Mouse (Mus musculus) myocyte (in vitro differentiated cells): ENCODE results near the gene Lfng. TPM values are rescaled to one million over a fixed set of nuclear protein-coding genes. Genes with fewer than 3 reads are reported as not detected.

Experiments
- H3K27me3 ChIP-seq: one replicate; pipeline ENCODE4 v1.6.1; 2011; ENCODE audit not compliant: control insufficient read depth, insufficient read depth, insufficient read length
- H3K36me3 ChIP-seq: one replicate; pipeline ENCODE4 v1.6.1; 2011; ENCODE audit not compliant: control insufficient read depth, insufficient read depth
- H3K4me2 ChIP-seq: one replicate; pipeline ENCODE4 v1.6.1; 2011; ENCODE audit warnings: low read depth, control low read depth
- H3K4me3 ChIP-seq: one replicate; pipeline ENCODE4 v1.5.1; 2011; ENCODE audit warnings: mild to moderate bottlenecking, control low read depth, moderate library complexity
- H3K79me2 ChIP-seq: one replicate; pipeline ENCODE4 v1.6.1; 2011; ENCODE audit not compliant: control insufficient read depth, insufficient read depth
- H3ac ChIP-seq: one replicate; pipeline ENCODE4 v1.6.1; 2011; ENCODE audit not compliant: control insufficient read depth, insufficient read length
- CEBPB ChIP-seq: IDR thresholded peaks from 2 replicates; pipeline ENCODE4 v1.6.1; 2011; ENCODE audit warnings: mild to moderate bottlenecking, moderate library complexity; ENCODE audit not compliant: poor library complexity, insufficient read depth, severe bottlenecking
- E2F4 ChIP-seq: IDR thresholded peaks from one replicate; pipeline ENCODE4 v1.6.1; 2011; ENCODE audit warnings: mild to moderate bottlenecking, control low read depth, moderate library complexity; ENCODE audit not compliant: insufficient read depth
- MAX ChIP-seq: IDR thresholded peaks from one replicate; pipeline ENCODE4 v1.6.1; 2011; ENCODE audit warnings: low read depth, mild to moderate bottlenecking, control low read depth
- MYOD1 ChIP-seq, 3 experiments: IDR thresholded peaks; one replicate each; pipeline ENCODE4 v1.6.1; 2011; ENCODE audit warnings: control low read depth in 2 of 3, low read depth in 2 of 3, mild to moderate bottlenecking in 2 of 3, moderate library complexity in 1 of 3; ENCODE audit not compliant: insufficient read length in 2 of 3, control insufficient read depth in 1 of 3
- MYOG ChIP-seq, 3 experiments: IDR thresholded peaks; one replicate each; pipeline ENCODE4 v1.6.1; 2011; ENCODE audit warnings: control low read depth in 2 of 3, low read depth in 2 of 3, mild to moderate bottlenecking in 2 of 3; ENCODE audit not compliant: insufficient read length in 2 of 3, control insufficient read depth in 1 of 3, insufficient read depth in 1 of 3
- POLR2A ChIP-seq: IDR thresholded peaks from one replicate; pipeline ENCODE4 v1.6.1; 2011; ENCODE audit warnings: low read depth, mild to moderate bottlenecking, control low read depth, moderate library complexity; ENCODE audit not compliant: insufficient read length
- POLR2AphosphoS2 ChIP-seq: IDR thresholded peaks from one replicate; pipeline ENCODE4 v1.6.1; 2011; ENCODE audit warnings: low read depth, control low read depth; ENCODE audit not compliant: insufficient read length
- REST ChIP-seq: IDR thresholded peaks from one replicate; pipeline ENCODE4 v1.6.1; 2011; ENCODE audit warnings: mild to moderate bottlenecking, control low read depth, moderate library complexity; ENCODE audit not compliant: insufficient read depth, insufficient read length
- SRF ChIP-seq: IDR thresholded peaks from one replicate; pipeline ENCODE4 v1.6.1; 2011; ENCODE audit warnings: low read depth; ENCODE audit not compliant: control insufficient read depth, insufficient read length
- TCF12 ChIP-seq: IDR thresholded peaks from one replicate; pipeline ENCODE4 v1.6.1; 2011; ENCODE audit warnings: mild to moderate bottlenecking, control low read depth; ENCODE audit not compliant: poor library complexity, insufficient read depth, severe bottlenecking
- TCF3 ChIP-seq: IDR thresholded peaks from one replicate; pipeline ENCODE4 v1.6.1; 2011; ENCODE audit warnings: low read depth, control low read depth; ENCODE audit not compliant: insufficient read length
- USF1 ChIP-seq: IDR thresholded peaks from one replicate; pipeline ENCODE4 v1.6.1; 2011; ENCODE audit warnings: low read depth, mild to moderate bottlenecking, control low read depth, moderate library complexity
- polyA plus RNA-seq: library from polyadenylated mRNA; unstranded; fragments of >200 nt; fragmentation: generic; extraction: Trizol; gene quantifications from one replicate; pipeline ENCODE4 v1.2.1, GENCODE M21; 2012; ENCODE audit warnings: missing spikeins

Gene Lfng
- 3.1 TPM for polyA plus RNA-seq

DNA sequence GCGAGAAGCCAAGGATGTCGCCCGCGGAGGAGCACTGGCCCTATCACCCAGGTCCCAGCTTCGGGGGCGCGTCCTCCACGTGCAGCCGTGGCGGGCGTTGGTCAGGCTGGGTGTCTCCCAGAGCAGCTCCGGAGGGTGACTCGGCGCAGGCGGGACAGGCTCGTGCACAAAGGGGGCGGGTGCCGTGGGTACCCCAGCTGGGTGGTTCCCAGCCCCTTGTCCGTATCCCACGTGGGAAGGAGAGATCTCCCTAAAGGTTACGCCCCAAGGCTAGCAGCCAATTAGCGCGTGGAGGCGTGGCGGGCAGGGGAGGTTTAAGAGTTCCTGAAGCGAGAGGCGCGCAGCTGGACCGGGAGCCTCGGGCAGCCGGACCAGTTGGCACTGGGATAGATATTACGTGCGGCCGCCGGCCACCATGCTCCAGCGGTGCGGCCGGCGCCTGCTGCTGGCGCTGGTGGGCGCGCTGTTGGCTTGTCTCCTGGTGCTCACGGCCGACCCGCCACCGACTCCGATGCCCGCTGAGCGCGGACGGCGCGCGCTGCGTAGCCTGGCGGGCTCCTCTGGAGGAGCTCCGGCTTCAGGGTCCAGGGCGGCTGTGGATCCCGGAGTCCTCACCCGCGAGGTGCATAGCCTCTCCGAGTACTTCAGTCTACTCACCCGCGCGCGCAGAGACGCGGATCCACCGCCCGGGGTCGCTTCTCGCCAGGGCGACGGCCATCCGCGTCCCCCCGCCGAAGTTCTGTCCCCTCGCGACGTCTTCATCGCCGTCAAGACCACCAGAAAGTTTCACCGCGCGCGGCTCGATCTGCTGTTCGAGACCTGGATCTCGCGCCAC, at the start of gene Lfng:
Lfng (plus strand) TSS at position 320 of the 835 bp plus-strand sequence.
- Histone ChIP-seq H3ac (peak within 1 kb of the TSS; percentile 9), H3K4me3 (peak within 1 kb of the TSS; percentile 43), H3K36me3 (no peaks in the 10 kb centered on the region), H3K27me3 (no peaks in the 10 kb centered on the region), H3K4me2 (peak within 1 kb of the TSS; percentile 95), H3K79me2 (peaks cover 8% of the 10 kb centered on the region)
- TF ChIP-seq MAX (no peak), REST (no peak), MYOD1 (IDR thresholded peaks at IDR 0.05; ENCODE audit: control insufficient read depth in 1 of 3, insufficient read length in 2 of 3, low read depth in 2 of 3) (peak in 1 of 3 experiments; percentile 63), POLR2AphosphoS2 (peak; percentile 91), POLR2A (peak; percentile 90), USF1 (peak; percentile 36), MYOG (IDR thresholded peaks at IDR 0.05; ENCODE audit: control insufficient read depth in 1 of 3, insufficient read depth in 1 of 3, insufficient read length in 2 of 3, low read depth in 2 of 3) (peak in 2 of 3 experiments; percentile 44 to 60), CEBPB (no peak)

DNA sequence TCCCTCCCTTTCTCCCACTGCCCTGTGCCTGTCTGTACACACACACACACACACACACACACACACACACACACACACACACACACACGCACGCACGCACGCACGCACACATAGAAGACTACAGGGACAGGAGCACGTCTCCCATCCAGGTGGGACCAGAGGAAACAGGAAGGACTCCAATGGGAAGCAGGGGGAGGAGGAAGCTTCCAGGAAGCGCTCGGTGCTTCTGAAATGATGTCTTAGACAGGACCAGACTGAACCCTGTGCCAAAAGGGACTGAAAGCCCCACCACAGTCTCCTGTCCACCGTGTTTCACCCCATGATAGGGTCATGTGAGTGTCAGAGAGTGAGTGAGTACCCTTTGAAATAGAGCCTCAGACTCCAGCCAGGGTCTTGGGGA, 44.5 kb upstream of the Lfng start:
- no peak for TF ChIP-seq TCF3
- TF ChIP-seq E2F4: no peak
- no peak for TF ChIP-seq POLR2A
- TF ChIP-seq USF1: no peak
- TF ChIP-seq TCF12: no peak
- TF ChIP-seq SRF: no peak
- TF ChIP-seq POLR2AphosphoS2: no peak
- TF ChIP-seq MYOG (IDR thresholded peaks at IDR 0.05; ENCODE audit: control insufficient read depth in 1 of 3, insufficient read depth in 1 of 3, insufficient read length in 2 of 3, low read depth in 2 of 3): no peak
- TF ChIP-seq MYOD1 (IDR thresholded peaks at IDR 0.05; ENCODE audit: control insufficient read depth in 1 of 3, insufficient read length in 2 of 3, low read depth in 2 of 3): no peak
- TF ChIP-seq CEBPB: no peak
- no peak for TF ChIP-seq MAX
- TF ChIP-seq REST: no peak
- Histone ChIP-seq H3K4me2 (no peak overlapping the region), H3K4me3 (no peak overlapping the region), H3K27me3 (peaks cover 15% of the 10 kb centered on the region), H3ac (no peak overlapping the region), H3K79me2 (no peaks in the 10 kb centered on the region), H3K36me3 (no peaks in the 10 kb centered on the region)

DNA sequence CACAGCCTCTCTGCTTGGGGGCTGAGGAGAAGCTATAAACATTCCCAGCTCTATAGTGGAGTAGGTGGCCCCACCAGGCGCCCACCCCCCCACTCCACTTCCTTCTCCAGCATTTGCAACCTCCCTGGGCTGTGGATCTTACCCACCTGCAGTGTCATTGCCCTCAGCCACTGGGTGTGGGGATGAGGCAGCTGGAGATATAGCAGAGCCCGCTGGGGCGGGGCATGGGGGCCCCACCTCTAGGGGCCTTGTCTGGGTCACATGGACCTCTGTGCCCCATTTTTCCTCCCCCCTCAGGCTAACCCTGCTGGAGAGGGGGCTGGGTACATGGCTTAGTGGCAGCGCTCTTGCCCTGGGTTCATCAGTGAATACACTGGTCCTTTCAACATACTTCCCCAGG, 42.2 kb upstream of the Lfng start, which contains the start of gene Grifin:
Grifin (minus strand) TSS at position 176 of the 400 bp plus-strand sequence.
- H3K4me3 ChIP-seq: no peak within 1 kb of the TSS
- TF ChIP-seq POLR2AphosphoS2 (no peak), POLR2A (no peak), TCF12 (no peak), REST (no peak), E2F4 (no peak), MYOD1 (IDR thresholded peaks at IDR 0.05; ENCODE audit: control insufficient read depth in 1 of 3, insufficient read length in 2 of 3, low read depth in 2 of 3) (no peak), MAX (no peak), CEBPB (no peak), TCF3 (no peak), USF1 (no peak), SRF (no peak), MYOG (IDR thresholded peaks at IDR 0.05; ENCODE audit: control insufficient read depth in 1 of 3, insufficient read depth in 1 of 3, insufficient read length in 2 of 3, low read depth in 2 of 3) (no peak)
- peaks cover 15% of the 10 kb centered on the region for H3K27me3 ChIP-seq
- no peaks in the 10 kb centered on the region for H3K36me3 ChIP-seq
- no peak within 1 kb of the TSS for H3ac ChIP-seq
- no peak within 1 kb of the TSS for H3K4me2 ChIP-seq
- H3K79me2 ChIP-seq: no peaks in the 10 kb centered on the region

DNA sequence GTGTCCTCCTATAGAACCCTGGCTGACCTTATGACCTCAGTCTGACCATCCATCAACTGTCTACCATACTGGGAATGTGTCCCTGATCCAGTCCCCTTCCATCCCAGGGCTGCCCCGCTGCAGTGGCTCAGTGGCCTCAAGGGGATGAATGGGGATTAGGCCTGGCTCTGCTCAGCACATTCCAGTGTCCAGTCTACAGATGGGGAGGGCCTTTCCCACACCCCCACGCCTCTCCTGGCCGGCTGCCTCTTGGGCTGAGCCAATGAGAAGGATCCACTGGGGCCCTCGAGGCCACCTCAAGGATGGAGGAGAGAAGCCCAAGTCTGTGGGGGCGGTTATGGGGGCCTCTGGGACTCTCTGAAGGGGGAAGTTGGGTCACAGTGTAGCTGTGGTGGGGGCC, 41.7 kb upstream of the Lfng start:
- H3K79me2 ChIP-seq: no peaks in the 10 kb centered on the region
- no peaks in the 10 kb centered on the region for H3K36me3 ChIP-seq
- no peak overlapping the region for H3K4me2 ChIP-seq
- no peak overlapping the region for H3ac ChIP-seq
- H3K4me3 ChIP-seq: no peak overlapping the region
- peaks cover 15% of the 10 kb centered on the region for H3K27me3 ChIP-seq
- TF ChIP-seq USF1 (no peak), SRF (no peak), TCF12 (no peak), MYOG (IDR thresholded peaks at IDR 0.05; ENCODE audit: control insufficient read depth in 1 of 3, insufficient read depth in 1 of 3, insufficient read length in 2 of 3, low read depth in 2 of 3) (no peak), REST (no peak), POLR2A (no peak), POLR2AphosphoS2 (no peak), MYOD1 (IDR thresholded peaks at IDR 0.05; ENCODE audit: control insufficient read depth in 1 of 3, insufficient read length in 2 of 3, low read depth in 2 of 3) (no peak), E2F4 (no peak), CEBPB (no peak), TCF3 (no peak), MAX (no peak)
